Mouse (Mus musculus): Measurements from ENCODE around the gene Mslnl.

The Mslnl gene

DNA sequence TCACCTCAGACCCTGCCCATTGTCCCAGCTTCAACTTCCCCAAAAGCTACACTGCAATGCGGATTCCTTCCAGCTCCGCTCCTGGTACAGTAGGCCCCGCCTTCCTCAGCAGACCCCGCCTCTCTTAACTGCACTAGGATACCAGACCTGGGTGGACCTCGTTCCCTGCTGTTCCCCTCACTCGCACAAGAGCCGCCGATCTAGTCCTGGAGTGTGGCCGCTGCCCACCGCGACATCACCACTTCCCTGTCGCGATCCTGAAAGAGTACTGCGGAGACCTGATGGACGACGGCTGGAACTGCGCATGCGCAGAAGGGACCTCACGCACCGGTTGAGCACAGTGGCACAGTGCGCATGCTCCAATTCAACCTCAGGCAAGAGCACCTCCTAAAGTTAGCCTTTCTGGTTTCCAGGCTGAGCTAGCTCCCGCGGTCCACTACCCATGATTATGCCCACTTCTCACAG lies 49.5 kb downstream of the Mslnl start, which contains the start of gene Haghl:
Gene Haghl (minus strand): TSS at position 393 of the 465 bp plus-strand sequence.
- in situ Hi-C loops (cut with MboI, MseI), result no loop called here

DNA sequence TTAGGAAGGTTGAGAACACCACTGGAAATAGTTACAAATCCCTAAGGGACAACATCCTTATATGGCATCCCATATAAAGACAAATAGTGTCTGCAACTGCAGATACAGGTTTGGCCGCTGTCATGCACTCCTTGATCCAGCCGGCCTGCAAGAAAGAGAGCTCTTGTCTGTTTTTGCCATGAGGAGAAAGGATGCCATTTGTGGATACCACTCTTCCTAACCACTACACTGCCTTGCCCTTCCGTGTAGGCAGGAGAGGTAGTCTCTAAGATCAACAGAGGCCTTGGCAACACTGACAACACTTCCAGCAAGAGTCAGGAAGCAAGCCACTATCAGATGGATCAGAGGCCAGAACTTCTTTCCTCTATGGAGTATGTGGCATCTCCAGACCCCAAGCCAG lies 50.4 kb downstream of the Mslnl start, which contains the start of gene Ccdc78:
Gene Ccdc78 (plus strand): TSS at position 301 of the 400 bp plus-strand sequence.
- in situ Hi-C loops (cut with MboI, MseI), result no loop called here

GRCm38 (mm10) chr17:25786781-25787504 lies 51.1 kb downstream of the Mslnl start:
- in situ Hi-C loops (cut with MboI, MseI), result no loop called here

- in situ Hi-C loops (cut with MboI, MseI), result loop anchor here (10.0 kb wide), 1 partner anchor 217 kb away; the partner anchor contains the start of genes Lmf1 and Sox8
Measured at GRCm38 (mm10) chr17:25791320-25791842, 55.5 kb downstream of the Mslnl start.

DNA sequence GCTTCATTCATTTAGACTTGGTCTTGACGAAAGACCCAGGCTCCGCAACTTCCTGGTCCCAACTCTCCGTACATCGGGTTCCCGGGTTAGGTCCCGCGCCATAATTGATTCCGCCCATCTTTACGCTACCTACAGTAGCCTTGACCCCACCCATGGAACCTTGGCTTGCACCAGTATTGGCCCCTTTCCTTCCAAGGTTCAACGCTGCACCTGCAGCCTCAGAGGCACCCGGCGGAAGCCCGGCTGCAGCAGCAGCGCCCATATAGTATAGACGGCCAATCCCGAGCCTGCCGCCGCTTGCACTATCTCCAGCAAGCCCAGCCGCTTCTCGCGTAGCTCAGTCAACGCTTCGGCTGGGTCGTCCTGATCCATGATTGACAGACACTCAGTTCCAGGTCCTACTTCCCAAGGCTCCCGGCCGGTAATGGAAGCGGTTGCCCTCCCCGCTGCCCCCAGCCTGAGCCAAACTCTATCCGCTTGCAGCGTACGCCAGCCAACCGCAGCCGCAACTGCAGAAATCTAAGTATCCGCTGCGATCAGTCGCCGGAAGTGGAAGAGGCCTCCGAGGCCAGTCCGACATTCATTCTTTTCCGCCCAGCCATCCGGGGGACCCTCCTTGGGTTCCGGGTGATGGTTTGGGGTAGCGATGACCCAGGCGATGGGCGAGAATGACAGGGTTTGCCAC lies 56.1 kb downstream of the Mslnl start:
- in situ Hi-C loops (cut with MboI, MseI), result loop anchor here (10.0 kb wide), 1 partner anchor 217 kb away; the partner anchor contains the start of genes Lmf1 and Sox8

GRCm38 (mm10) chr17:25792615-25793014 lies 56.8 kb downstream of the Mslnl start, which contains the start of gene Fam173a:
Gene Fam173a, minus strand, starts transcription at chr17:25792901.
- in situ Hi-C loops (cut with MboI, MseI), result loop anchor here (10.0 kb wide), 1 partner anchor 218 kb away; the partner anchor contains the start of genes Lmf1 and Sox8

GRCm38 (mm10) chr17:25794197-25794596 lies 58.4 kb downstream of the Mslnl start:
- in situ Hi-C loops (cut with MboI, MseI), result loop anchor here (10.0 kb wide), 1 partner anchor 219 kb away; the partner anchor contains the start of genes Lmf1 and Sox8

DNA sequence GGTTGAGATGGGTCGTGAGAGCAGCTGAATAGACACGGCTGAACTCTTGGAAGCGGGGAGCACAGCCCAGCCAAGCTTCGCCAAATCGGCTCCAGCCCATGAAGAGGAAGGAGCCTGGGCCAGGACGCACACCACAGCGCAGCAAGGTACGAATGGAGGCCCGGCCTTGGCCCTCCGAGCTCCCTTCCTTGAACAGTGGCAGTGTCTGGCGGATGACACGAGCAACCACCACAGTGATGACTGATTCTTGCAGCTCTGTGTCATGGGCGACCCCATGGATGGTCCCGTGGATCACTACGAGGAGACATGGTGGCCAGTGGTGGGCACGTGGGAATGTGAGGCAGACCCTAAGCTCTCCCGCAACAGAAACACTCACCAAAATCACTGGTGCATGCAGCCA lies 59.2 kb downstream of the Mslnl start:
- in situ Hi-C loops (cut with MboI, MseI), result loop anchor here (10.0 kb wide), 1 partner anchor 220 kb away; the partner anchor contains the start of genes Lmf1 and Sox8

GRCm38 (mm10) chr17:25795609-25796092 lies 59.8 kb downstream of the Mslnl start, which contains the start of gene AC134908.4:
Gene AC134908.4, minus strand, starts transcription at chr17:25795659.
- in situ Hi-C loops (cut with MboI, MseI), result loop anchor here (10.0 kb wide), 1 partner anchor 221 kb away; the partner anchor contains the start of genes Lmf1 and Sox8

DNA sequence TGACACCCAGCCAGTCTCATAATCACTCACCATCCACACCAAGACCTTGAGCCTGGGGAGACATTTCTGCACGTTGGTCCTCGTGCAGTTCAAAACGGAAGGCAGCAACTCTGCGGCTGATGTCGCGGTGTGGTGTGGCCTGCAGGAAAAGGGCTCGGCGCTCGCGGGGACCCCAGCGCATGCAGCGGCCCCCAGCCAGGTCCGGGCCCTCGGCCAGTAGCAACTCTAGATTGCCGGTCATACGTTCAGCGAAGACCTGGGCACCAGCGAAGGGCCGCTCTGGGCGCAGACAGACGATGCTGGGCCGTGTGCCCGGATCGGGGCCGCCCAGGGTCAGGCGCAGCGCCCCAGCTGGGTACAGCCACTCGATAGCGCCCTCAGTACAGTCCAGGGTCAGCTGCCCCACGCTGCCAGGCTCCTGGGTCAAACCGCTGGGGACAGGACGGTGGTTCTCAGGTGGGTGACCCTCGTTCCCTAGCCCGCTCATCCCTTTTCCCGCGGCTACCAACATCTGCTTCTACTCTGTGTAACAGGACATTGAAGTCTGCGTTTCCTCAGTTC lies 60.4 kb downstream of the Mslnl start:
- in situ Hi-C loops (cut with MboI, MseI), result loop anchor here (10.0 kb wide), 1 partner anchor 221 kb away; the partner anchor contains the start of genes Lmf1 and Sox8

GRCm38 (mm10) chr17:25796951-25797369 lies 61.1 kb downstream of the Mslnl start, which contains the start of gene Metrn:
Gene Metrn, minus strand, starts transcription at chr17:25797136.
- in situ Hi-C loops (cut with MboI, MseI), result loop anchor here (10.0 kb wide), 1 partner anchor 222 kb away; the partner anchor contains the start of genes Lmf1 and Sox8

All from regulatory T cell (primary cell).